Mouse (Mus musculus): ENCODE measurements around the gene Cdh24. TPM values are rescaled to one million over a fixed set of nuclear protein-coding genes. Genes with fewer than 3 reads are reported as not detected.

The Cdh24 gene
- total RNA-seq, 1 experiment from 2014 or later: 1.4 TPM

DNA sequence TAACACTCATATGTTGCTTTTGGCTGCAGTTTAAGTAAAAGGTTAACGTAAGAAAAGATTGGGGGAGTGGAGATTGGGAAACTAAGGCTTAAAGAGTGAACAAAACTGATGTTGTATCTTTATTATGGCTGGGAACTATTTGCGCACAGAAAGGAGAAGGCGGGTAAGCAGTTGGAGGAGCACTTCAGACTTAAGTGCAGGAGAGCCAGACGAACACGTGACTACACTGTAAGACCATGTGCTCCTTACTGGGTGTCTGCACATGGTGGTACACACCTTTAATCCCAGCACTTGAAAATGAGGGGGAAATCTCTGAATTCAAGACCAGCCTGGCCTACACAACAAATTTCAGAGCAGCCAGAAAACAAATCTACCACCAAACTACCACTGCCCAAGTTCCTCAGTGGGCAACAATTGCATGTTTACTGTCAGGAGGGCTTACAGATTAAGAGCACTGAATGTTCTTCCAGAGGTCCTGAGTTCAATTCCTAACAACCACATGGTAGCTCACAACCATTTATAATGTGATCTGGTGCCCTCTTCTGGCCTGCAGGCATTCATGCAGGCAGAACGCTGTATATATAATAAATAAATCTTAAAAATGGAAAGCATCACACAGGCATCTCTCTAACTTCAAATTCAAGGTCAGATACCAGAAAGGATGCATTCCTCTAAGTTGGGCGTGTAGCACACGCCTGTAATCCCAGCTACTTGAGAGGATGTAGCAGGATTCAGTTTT, 5.9 kb upstream of the Cdh24 start:
- no peak for ATAC-seq (replicated peaks in 1 of 2; ENCODE audit: insufficient read depth in 1 of 2, low FRiP score in 2 of 2, low TSS enrichment in 1 of 2, low read depth in 1 of 2, poor library complexity in 2 of 2, severe bottlenecking in 2 of 2)

- ATAC-seq (replicated peaks in 1 of 2; ENCODE audit: insufficient read depth in 1 of 2, low FRiP score in 2 of 2, low TSS enrichment in 1 of 2, low read depth in 1 of 2, poor library complexity in 2 of 2, severe bottlenecking in 2 of 2): no peak
Measured at GRCm38 (mm10) chr14:54646455-54646854, 5.3 kb upstream of the Cdh24 start.

DNA sequence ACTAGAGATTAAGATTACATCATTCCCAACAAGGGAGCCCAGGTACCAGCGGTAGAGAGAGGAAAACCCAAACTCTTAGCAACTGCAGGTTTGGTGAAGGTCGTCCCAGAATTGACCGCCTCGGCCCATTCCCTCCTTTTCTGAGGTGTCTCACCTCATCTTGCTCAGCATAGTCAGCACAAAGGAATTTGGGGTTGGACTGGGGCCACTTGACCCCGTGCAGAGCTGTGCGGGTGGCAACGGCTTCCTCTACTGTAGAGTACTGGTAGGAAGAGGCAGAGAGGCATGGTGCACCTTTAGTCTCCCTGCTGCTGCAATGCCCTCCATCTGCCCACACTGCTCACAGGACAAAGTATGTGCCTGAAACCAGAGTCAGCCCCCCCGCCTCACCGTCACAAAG, 3.1 kb upstream of the Cdh24 start:
- ATAC-seq (replicated peaks in 1 of 2; ENCODE audit: insufficient read depth in 1 of 2, low FRiP score in 2 of 2, low TSS enrichment in 1 of 2, low read depth in 1 of 2, poor library complexity in 2 of 2, severe bottlenecking in 2 of 2): no peak

DNA sequence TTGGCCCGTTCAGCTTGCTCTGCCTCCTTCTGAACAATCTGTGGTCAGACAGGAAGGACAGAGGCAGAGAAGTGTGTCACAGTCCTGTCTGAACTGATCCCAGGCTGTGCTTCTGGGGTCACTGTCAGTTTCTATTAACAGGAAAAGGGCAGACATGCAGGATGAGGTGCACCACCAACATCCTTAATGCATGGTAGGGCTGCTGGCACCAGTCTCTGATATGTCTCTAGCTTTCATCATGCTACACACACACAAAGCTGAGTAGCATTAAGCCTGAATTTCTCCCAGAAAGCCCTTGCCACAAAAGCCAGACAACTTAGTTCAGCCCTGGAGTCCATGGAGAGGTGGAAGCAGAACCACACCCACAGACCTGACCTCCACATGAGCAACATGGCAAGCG, 1.8 kb upstream of the Cdh24 start:
- no peak for ATAC-seq (replicated peaks in 1 of 2; ENCODE audit: insufficient read depth in 1 of 2, low FRiP score in 2 of 2, low TSS enrichment in 1 of 2, low read depth in 1 of 2, poor library complexity in 2 of 2, severe bottlenecking in 2 of 2)

DNA sequence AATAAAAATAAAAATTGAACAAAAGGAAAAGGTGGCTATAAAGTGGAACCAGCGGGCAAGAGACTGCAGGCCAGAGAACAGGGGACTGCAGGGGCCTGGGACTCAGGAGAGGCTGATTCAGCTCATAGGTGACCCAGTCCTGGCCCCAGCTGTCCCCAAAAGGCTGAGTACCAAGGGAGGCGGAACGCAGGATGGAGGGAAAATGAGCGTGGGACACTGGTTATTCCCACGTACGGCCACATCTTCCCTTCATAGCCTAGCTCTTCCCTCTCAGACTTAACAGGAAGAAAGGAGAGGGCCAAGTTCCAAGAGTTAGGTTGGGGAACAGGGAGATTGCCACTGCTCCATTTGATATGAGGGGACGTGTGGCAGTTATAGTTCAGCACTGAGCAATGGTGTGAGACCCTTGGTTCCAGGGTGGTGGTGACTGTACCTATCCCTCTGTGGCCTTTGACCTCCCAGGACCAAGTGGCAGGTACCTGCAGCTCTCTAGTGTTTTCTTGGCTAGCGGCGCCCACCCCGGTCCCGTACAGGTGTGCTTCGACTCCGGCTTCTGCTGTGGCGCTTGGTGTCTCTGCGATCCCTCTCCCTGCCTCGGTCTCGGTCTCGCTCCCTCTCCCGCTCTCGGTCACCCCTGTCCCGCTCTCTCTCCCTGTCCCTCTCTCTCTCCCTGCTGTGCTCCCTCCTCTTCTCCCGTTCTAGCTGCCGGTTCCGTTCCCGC, 1.2 kb upstream of the Cdh24 start:
- ATAC-seq (replicated peaks in 1 of 2; ENCODE audit: insufficient read depth in 1 of 2, low FRiP score in 2 of 2, low TSS enrichment in 1 of 2, low read depth in 1 of 2, poor library complexity in 2 of 2, severe bottlenecking in 2 of 2): no peak

DNA sequence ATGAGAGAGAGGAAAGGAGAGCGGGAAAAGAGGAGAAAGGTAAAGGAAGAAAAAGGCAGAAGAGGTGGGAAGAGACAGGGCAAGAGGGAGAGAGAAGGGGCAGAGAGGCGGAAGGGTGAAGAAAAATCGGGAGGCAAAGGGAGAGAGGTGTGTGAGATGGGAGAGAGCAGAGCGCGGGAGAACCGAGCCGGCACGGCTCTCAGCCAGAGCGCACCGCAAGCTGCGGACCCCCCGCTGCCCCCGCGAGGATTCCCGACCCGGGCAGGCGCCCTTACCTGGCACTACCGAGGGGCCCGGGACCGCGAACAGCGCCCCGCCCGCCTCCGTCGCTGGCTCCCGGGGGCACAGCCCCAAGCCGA, 239 bp downstream of the Cdh24 start, which contains the start of gene Gm17606:
Gene Gm17606, plus strand, starts transcription at position 7 of the 359 bp plus-strand sequence.
- no peak for ATAC-seq (replicated peaks in 1 of 2; ENCODE audit: insufficient read depth in 1 of 2, low FRiP score in 2 of 2, low TSS enrichment in 1 of 2, low read depth in 1 of 2, poor library complexity in 2 of 2, severe bottlenecking in 2 of 2)

- ATAC-seq (replicated peaks in 1 of 2; ENCODE audit: insufficient read depth in 1 of 2, low FRiP score in 2 of 2, low TSS enrichment in 1 of 2, low read depth in 1 of 2, poor library complexity in 2 of 2, severe bottlenecking in 2 of 2): no peak
Measured at GRCm38 (mm10) chr14:54640121-54640520, 1.0 kb downstream of the Cdh24 start.

DNA sequence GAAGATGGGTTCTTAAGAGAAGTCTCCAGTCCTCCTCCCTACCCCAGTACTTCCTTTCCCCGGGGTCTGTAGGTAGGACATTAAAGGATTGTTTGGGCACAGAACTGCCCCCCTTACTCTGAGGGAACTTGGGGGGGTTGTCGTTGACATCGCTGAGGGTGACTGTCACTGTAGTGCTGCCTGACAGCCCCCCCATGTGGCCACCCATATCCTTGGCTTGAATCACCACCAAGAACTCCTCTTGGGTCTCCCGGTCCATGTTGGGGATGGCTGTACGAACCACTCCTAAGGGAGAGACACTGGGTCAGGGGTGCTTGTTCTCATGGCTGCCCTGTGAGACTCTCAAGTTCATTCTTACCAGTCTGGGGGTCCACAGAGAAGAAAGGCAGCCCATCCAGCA, 3.0 kb downstream of the Cdh24 start:
- ATAC-seq (replicated peaks in 1 of 2; ENCODE audit: insufficient read depth in 1 of 2, low FRiP score in 2 of 2, low TSS enrichment in 1 of 2, low read depth in 1 of 2, poor library complexity in 2 of 2, severe bottlenecking in 2 of 2): no peak

- ATAC-seq (replicated peaks in 1 of 2; ENCODE audit: insufficient read depth in 1 of 2, low FRiP score in 2 of 2, low TSS enrichment in 1 of 2, low read depth in 1 of 2, poor library complexity in 2 of 2, severe bottlenecking in 2 of 2): no peak; a peak in 1 of 4 replicates
Measured at GRCm38 (mm10) chr14:54636954-54637353, 4.2 kb downstream of the Cdh24 start.

- no peak for ATAC-seq (replicated peaks in 1 of 2; ENCODE audit: insufficient read depth in 1 of 2, low FRiP score in 2 of 2, low TSS enrichment in 1 of 2, low read depth in 1 of 2, poor library complexity in 2 of 2, severe bottlenecking in 2 of 2)
Measured at GRCm38 (mm10) chr14:54634182-54634581, 7.0 kb downstream of the Cdh24 start.

GRCm38 (mm10) chr14:54632252-54632651, 8.9 kb downstream of the Cdh24 start:
- no peak for ATAC-seq (replicated peaks in 1 of 2; ENCODE audit: insufficient read depth in 1 of 2, low FRiP score in 2 of 2, low TSS enrichment in 1 of 2, low read depth in 1 of 2, poor library complexity in 2 of 2, severe bottlenecking in 2 of 2)

- no peak for ATAC-seq (replicated peaks in 1 of 2; ENCODE audit: insufficient read depth in 1 of 2, low FRiP score in 2 of 2, low TSS enrichment in 1 of 2, low read depth in 1 of 2, poor library complexity in 2 of 2, severe bottlenecking in 2 of 2)
Measured at GRCm38 (mm10) chr14:54631240-54631599, 9.9 kb downstream of the Cdh24 start.

DNA sequence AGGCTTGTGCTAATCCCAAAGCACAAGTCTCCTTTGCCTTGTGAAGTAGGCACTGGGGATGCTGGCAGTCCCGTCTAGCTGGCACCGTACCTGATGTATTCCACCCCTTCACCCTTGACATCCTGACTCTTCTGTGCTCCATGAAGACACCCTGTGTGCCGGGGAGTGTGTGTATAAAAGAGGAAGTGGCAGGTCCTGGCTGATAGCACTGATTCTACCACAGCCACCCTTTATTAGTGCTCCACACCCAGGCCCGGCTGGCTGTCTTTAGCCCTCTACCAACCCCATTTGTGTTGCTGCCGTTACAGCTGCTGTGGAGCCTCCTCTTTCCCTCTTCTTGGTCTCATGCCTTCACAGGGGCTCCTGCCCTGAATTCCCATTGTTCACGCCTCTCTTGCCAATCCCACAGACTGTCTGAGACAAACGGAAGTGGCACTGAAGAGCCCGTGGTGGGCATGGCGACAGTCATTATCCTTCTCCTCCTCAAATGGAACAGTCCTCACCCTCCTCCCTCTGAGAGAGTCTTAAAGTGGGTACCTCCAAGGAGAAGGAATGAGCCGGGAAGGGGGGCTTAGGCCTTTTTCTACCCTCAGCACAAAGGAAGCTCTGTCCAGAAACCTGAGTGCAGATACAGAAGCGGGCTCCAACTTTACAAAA, 10.5 kb downstream of the Cdh24 start:
- no peak; a peak in 1 of 4 replicates for ATAC-seq (replicated peaks in 1 of 2; ENCODE audit: insufficient read depth in 1 of 2, low FRiP score in 2 of 2, low TSS enrichment in 1 of 2, low read depth in 1 of 2, poor library complexity in 2 of 2, severe bottlenecking in 2 of 2)

DNA sequence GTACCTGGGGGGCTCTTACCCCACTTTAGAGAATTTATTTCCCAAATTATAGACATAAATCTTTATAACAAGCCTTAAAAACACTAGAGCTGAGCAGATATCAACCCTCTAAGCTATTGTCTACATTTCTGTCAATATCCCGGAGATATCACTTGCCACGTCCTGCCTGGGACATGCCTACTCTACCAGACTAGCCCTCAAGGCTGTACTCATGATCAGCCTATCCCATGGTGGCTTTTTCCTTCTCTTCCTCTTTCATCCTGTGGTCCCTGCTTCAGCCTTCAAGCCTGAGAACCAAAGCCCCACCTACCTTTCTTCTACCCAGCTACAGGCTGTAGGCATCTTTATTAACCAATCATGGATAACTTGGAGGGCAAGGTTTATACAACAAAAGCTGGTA, 11.4 kb downstream of the Cdh24 start:
- ATAC-seq (replicated peaks in 1 of 2; ENCODE audit: insufficient read depth in 1 of 2, low FRiP score in 2 of 2, low TSS enrichment in 1 of 2, low read depth in 1 of 2, poor library complexity in 2 of 2, severe bottlenecking in 2 of 2): no peak

- ATAC-seq (replicated peaks in 1 of 2; ENCODE audit: insufficient read depth in 1 of 2, low FRiP score in 2 of 2, low TSS enrichment in 1 of 2, low read depth in 1 of 2, poor library complexity in 2 of 2, severe bottlenecking in 2 of 2): no peak
Measured at GRCm38 (mm10) chr14:54628103-54628502, 13.1 kb downstream of the Cdh24 start.

- no peak for ATAC-seq (replicated peaks in 1 of 2; ENCODE audit: insufficient read depth in 1 of 2, low FRiP score in 2 of 2, low TSS enrichment in 1 of 2, low read depth in 1 of 2, poor library complexity in 2 of 2, severe bottlenecking in 2 of 2)
Measured at GRCm38 (mm10) chr14:54624976-54625375, 16.2 kb downstream of the Cdh24 start.

DNA sequence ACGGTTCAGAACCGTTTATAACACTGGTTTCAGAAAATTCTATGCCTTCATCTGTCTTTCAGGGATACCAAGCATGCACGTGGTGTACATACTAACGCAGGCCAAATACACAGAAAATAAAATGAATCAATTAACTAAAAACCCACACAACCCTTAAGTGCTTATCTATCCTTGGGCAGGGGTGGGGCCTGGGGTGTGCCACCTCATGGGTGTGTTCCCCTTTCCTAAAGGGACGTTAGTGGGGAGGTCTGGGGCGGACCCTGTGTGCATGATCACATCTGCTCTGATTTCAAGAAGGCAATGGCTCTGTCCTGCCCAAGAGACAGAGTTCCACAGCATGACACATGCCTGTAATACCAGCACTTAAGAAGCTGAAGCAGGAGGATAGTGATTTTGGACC, 17.8 kb downstream of the Cdh24 start:
- no peak for ATAC-seq (replicated peaks in 1 of 2; ENCODE audit: insufficient read depth in 1 of 2, low FRiP score in 2 of 2, low TSS enrichment in 1 of 2, low read depth in 1 of 2, poor library complexity in 2 of 2, severe bottlenecking in 2 of 2)

- no peak for ATAC-seq (replicated peaks in 1 of 2; ENCODE audit: insufficient read depth in 1 of 2, low FRiP score in 2 of 2, low TSS enrichment in 1 of 2, low read depth in 1 of 2, poor library complexity in 2 of 2, severe bottlenecking in 2 of 2)
Measured at GRCm38 (mm10) chr14:54621133-54621532, 20.0 kb downstream of the Cdh24 start, which contains the start of gene Psmb11. Psmb11 (plus strand) TSS chr14:54621433.

Measured in hematopoietic stem cell, adult 5-6 weeks (primary cell).